Mouse (Mus musculus): ENCODE measurements around the gene Umad1. TPM values are rescaled to one million over a fixed set of nuclear protein-coding genes. Genes with fewer than 3 reads are reported as not detected.
"Not testable (repeated sequence)": the region's sequence is repeated elsewhere in the genome, so short reads cannot be mapped to it uniquely, and the experiment has no call there.

Gene Umad1
- polyA plus RNA-seq, 1 experiment from 2014 or later, result 15.0 TPM

DNA sequence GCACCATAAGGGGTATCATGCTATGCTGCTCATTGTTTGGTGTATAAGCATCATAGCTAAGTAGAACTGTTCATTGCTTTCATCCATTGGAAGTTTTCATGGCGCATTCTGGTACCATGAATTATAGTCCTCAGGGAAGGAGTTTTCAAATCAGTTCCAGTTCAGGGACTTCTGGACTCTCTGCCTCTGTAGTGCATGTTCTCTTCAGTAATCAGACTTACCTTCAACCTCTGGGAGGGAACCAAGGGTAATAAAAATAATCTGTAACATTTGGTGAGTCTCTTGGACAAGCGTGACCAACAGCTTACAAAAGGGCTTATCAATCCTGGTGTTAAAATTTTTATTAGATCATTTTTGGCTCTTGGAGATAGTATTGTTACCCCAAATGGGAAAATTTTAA lies 60.5 kb downstream of the Umad1 start:
- Histone ChIP-seq H3K27me3 (no peaks in the 10 kb centered on the region), H3K9ac (no peak overlapping the region), H3K4me2 (no peak overlapping the region), H3K36me3 (no peaks in the 10 kb centered on the region), H3K27ac (no peak overlapping the region), H3K4me1 (no peaks in the 10 kb centered on the region), H3K4me3 (no peak overlapping the region), H3K9me3 (no peaks in the 10 kb centered on the region; the same call in 1 of the 2 replicates)
- no peak for ATAC-seq (ENCODE audit: insufficient number of reproducible peaks, insufficient read depth, low FRiP score, low TSS enrichment, low read depth)
- 92% methylated on average over 2 of the region's 2 CpGs for WGBS

DNA sequence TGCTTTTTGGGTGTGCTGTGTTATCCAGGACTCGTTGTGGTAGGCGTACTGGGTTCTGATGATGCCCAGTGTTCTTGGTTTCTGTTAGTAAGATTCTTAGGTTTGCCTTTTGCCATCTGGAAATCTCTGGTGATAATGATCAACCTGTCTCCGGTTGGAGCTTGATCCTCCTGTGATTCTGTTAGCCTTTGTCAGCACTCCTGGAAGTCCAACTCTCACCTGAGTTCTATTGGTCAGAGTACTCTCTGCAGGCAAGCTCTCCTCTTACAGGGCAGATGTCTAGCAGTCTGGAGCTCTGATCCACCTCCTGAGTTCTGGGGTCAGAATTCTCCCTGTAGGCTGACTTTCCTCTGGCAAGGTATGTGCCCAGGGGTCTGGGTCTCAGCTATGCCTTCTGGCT lies 72.4 kb downstream of the Umad1 start:
- not testable (repeated sequence) for H3K36me3 ChIP-seq; H3K9ac ChIP-seq; H3K4me2 ChIP-seq; H3K9me3 ChIP-seq; H3K27ac ChIP-seq; H3K27me3 ChIP-seq; H3K4me3 ChIP-seq; ATAC-seq (ENCODE audit: insufficient number of reproducible peaks, insufficient read depth, low FRiP score, low TSS enrichment, low read depth); H3K4me1 ChIP-seq
- 92% methylated on average over 3 of the region's 3 CpGs for WGBS

DNA sequence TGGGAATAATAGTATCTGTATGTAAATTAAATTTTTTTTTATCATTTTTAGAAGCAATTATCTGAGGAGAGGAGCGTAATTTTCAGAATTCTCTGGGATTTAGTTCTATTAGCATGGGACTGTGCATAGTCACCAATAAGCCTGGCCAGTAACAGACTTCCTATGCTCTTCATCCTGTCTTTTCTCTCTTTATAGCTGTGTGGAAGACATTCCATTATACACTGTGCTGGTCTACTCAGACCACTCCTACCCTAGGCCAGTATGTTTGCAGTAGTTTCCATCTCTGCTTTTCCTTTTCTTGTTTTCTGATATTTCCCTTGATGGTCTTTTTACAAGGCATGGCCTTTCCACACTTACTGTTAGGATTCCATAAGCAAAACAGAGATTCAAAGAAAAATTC lies 74.3 kb downstream of the Umad1 start:
- no peak overlapping the region for H3K4me2 ChIP-seq
- no peak for ATAC-seq (ENCODE audit: insufficient number of reproducible peaks, insufficient read depth, low FRiP score, low TSS enrichment, low read depth)
- H3K4me3 ChIP-seq, result no peak overlapping the region
- no peak overlapping the region for H3K27ac ChIP-seq
- 96% methylated on average over 1 of the region's 1 CpGs for WGBS
- H3K9me3 ChIP-seq, result no peaks in the 10 kb centered on the region
- H3K36me3 ChIP-seq, result no peaks in the 10 kb centered on the region
- H3K27me3 ChIP-seq, result no peaks in the 10 kb centered on the region
- H3K4me1 ChIP-seq, result no peaks in the 10 kb centered on the region
- H3K9ac ChIP-seq, result no peak overlapping the region

DNA sequence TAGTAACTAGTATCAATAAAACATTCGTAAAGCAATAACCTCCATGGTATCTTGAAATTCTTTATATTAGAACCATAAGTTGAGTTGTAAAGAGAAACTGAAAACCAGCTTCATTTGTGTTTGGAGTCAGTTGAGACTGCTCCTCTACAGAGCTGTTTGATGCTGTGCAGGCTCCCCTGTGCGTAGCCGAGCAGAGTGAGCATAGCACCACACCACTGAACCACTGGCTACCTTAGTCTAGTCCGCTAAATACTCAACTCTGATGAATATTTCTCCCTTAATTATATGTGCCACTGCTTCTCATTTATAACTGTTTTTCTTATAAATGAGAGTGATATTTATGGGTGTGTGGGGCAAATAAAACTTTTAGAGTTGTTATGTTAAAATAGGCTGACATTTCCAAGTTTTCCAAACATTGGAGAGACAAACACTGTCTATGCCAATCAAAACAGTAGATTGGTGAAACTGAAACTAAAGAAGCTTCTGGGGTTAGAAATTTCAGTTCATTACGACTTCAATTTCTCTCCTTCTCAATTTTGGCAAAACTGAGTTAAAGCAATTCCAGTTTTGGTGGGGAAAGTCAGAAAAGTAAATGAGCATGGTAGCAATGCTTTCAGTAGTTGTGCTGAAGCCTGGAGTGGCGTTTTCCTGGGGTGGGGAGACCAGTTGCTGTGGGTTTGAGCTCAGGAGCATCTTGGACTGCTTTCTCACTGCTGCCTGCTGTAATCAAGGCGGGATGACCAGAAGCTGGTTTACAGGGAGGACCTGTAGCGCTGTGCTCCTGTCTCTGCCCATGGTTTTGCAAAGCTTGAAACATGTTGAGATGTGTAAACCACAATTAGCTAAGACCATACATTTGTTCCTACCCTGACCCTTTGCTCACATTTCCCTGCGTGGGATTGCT lies 77.7 kb downstream of the Umad1 start:
- WGBS, result 79% methylated on average over 9 of the region's 9 CpGs
- Histone ChIP-seq H3K27ac (no peak overlapping the region), H3K4me2 (no peak overlapping the region), H3K4me1 (no peaks in the 10 kb centered on the region), H3K27me3 (no peaks in the 10 kb centered on the region), H3K36me3 (no peaks in the 10 kb centered on the region), H3K9ac (no peak overlapping the region), H3K9me3 (no peaks in the 10 kb centered on the region), H3K4me3 (no peak overlapping the region)
- no peak for ATAC-seq (ENCODE audit: insufficient number of reproducible peaks, insufficient read depth, low FRiP score, low TSS enrichment, low read depth)

DNA sequence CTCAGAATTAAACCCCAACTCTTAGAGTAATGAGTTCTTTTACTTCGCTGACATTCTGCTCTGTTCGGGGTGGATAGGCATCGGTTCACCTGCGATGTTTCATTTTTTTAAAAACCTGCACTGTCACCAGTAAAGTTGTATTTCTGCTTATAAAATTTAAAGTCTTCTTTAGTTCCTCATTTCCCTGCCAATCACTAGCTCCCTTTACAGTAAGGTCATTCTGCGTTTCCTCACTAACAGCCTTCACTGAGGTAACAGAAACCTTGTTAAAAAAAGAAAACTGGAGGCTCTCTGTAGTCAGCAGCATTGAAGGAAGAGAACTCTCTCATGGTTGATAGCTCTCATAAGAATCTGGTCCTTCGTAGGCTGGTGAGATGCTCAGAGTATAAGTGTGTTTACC lies 80.4 kb downstream of the Umad1 start:
- Histone ChIP-seq H3K9me3 (no peaks in the 10 kb centered on the region), H3K36me3 (no peaks in the 10 kb centered on the region), H3K27ac (no peak overlapping the region), H3K4me2 (no peak overlapping the region), H3K4me1 (no peaks in the 10 kb centered on the region), H3K4me3 (no peak overlapping the region), H3K9ac (no peak overlapping the region), H3K27me3 (no peaks in the 10 kb centered on the region)
- no peak for ATAC-seq (ENCODE audit: insufficient number of reproducible peaks, insufficient read depth, low FRiP score, low TSS enrichment, low read depth)
- WGBS, result 91% methylated on average over 6 of the region's 6 CpGs

DNA sequence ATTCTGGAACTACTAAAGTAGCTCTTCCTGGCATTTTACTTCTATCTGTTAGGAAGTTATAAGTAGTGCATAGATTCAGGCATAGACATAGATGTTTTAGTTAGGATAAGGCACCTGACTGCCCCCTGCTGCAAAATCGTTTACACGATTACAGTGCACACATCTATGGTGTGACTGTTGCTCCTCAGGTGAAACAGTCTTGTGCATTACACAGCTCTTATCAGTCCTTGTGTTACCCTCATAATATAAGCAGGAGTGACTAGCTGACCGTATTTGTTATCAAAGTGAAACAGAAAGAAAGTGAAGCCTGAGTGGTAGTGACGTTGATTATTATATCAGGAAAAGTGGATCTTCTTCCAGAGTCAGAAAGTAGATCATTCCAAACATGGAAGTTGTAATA lies 84.2 kb downstream of the Umad1 start:
- no peak for ATAC-seq (ENCODE audit: insufficient number of reproducible peaks, insufficient read depth, low FRiP score, low TSS enrichment, low read depth)
- no peaks in the 10 kb centered on the region for H3K4me1 ChIP-seq
- 91% methylated on average over 4 of the region's 4 CpGs for WGBS

DNA sequence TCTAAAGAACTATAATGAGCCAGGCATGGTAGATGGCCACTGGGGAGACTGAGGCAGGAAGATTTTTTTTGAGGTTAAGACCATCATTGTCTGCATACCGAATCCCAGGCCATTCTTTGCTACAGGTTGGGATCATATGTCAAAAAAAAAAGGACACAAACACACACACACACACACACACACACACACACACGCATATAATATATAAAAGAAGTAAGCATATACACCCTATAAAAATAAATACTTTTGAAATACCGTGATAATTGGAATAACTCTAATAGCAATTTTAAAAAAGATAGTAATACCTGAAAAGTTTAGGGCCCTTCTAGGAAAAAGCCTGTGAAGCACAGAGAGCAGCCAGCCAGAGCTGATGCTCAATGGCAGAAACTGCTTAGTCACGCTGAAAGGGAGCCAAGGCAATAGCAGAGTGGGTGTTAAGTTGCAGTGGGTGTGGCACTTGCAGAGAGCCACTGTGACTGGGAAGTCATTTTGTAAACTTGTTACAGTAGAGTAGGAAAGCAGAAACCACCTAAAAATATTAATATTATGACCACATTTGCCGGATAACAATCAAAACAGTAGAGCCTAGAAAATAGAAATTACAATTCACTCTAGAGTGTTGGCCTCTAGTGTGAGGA lies 86.2 kb downstream of the Umad1 start:
- no peak overlapping the region for H3K9ac ChIP-seq
- H3K27me3 ChIP-seq, result no peaks in the 10 kb centered on the region
- no peak for ATAC-seq (ENCODE audit: insufficient number of reproducible peaks, insufficient read depth, low FRiP score, low TSS enrichment, low read depth)
- peaks cover 10% of the 10 kb centered on the region for H3K4me1 ChIP-seq
- H3K4me3 ChIP-seq, result no peak overlapping the region
- no peaks in the 10 kb centered on the region for H3K36me3 ChIP-seq
- no peak overlapping the region for H3K27ac ChIP-seq
- 65% methylated on average over 5 of the region's 5 CpGs for WGBS
- H3K9me3 ChIP-seq, result no peaks in the 10 kb centered on the region
- no peak overlapping the region for H3K4me2 ChIP-seq

More for the DNA sequence above, 84.2 kb downstream of the Umad1 start:
- no peak overlapping the region for H3K4me2 ChIP-seq
- H3K4me3 ChIP-seq, result no peak overlapping the region
- no peaks in the 10 kb centered on the region for H3K36me3 ChIP-seq
- H3K27me3 ChIP-seq, result no peaks in the 10 kb centered on the region
- no peaks in the 10 kb centered on the region for H3K9me3 ChIP-seq
- no peak overlapping the region for H3K9ac ChIP-seq
- no peak overlapping the region for H3K27ac ChIP-seq

DNA sequence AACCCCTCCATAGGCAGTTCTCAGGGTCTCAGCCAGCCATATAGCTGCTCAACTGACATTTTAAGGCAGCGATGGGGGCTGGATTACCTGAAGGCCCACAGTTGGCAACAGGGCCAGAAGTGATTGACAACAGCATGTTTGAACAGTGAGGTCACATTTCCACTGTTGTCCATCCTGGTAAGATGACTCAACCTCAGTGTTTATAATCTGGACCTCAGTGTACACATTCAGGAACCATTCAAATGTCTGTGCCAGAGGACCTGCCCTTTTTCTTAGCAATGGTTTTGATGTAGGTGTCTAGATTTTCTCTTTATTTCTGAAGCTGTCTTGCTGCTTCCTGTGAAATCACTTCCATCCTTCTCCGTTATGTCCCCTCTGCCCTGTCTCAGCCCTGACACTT lies 88.1 kb downstream of the Umad1 start:
- Histone ChIP-seq H3K27ac (no peak overlapping the region), H3K36me3 (no peaks in the 10 kb centered on the region), H3K4me3 (no peak overlapping the region), H3K9me3 (no peaks in the 10 kb centered on the region), H3K4me2 (no peak overlapping the region), H3K4me1 (peaks cover 12% of the 10 kb centered on the region), H3K27me3 (no peaks in the 10 kb centered on the region), H3K9ac (no peak overlapping the region)
- no peak for ATAC-seq (ENCODE audit: insufficient number of reproducible peaks, insufficient read depth, low FRiP score, low TSS enrichment, low read depth)
- WGBS, result 83% methylated on average over 2 of the region's 2 CpGs

DNA sequence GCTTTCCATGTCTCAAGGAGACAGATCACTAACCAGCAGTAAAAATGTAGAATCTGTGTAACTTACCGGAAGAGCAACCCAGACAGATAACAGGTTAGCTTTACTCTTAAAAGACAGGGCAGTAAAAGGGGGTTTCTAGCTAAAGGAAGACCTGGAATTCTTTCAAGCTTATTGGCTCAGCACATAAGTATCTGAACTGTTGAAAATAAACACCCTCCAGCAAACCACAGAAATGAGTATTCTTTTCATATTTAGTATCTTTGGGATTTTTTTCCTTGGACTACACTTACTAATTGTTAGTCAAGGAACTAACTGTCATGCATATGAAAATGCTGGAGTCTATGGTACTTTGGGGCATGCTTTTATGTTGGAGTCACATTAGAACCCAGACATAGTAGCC lies 89.3 kb downstream of the Umad1 start:
- peaks cover 21% of the 10 kb centered on the region for H3K4me1 ChIP-seq
- WGBS, result 84% methylated on average over 1 of the region's 1 CpGs
- H3K36me3 ChIP-seq, result no peaks in the 10 kb centered on the region
- H3K9me3 ChIP-seq, result no peaks in the 10 kb centered on the region
- no peak overlapping the region for H3K4me3 ChIP-seq
- no peak for ATAC-seq (ENCODE audit: insufficient number of reproducible peaks, insufficient read depth, low FRiP score, low TSS enrichment, low read depth)
- no peak overlapping the region for H3K27ac ChIP-seq
- no peak overlapping the region for H3K4me2 ChIP-seq
- no peak overlapping the region for H3K9ac ChIP-seq
- no peaks in the 10 kb centered on the region for H3K27me3 ChIP-seq

DNA sequence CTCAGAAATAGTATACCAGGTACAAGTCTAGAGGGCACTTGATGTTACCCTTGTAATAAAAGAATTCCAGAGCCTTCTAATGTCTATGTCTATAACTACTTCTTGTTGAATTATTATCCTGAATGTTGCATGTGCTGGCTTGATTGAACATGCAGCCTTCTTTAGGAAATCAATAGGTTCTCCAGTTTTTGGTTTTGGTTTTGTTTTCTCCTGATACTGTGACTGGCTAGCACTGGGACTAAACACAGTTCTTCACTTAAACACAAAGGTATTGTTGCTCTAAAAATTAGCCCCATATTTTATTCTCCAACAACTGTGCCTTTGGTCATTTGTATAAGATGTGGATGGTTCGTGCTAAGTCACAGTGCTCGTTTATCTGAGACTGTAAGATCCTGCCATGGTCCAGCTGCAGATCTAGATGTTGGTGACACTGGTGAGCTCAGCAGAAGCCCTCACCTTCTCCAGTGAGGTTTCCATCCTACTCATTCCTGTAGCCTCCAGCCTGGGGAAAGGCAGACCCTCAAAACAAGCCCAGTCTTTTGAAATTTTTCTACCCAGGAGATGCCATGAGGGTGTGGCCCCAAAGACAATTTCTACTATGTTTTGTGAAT lies 90.1 kb downstream of the Umad1 start:
- Histone ChIP-seq H3K36me3 (no peaks in the 10 kb centered on the region), H3K4me3 (no peak overlapping the region), H3K27ac (no peak overlapping the region; the same call in 1 of the 2 replicates), H3K4me1 (peaks cover 29% of the 10 kb centered on the region), H3K9ac (no peak overlapping the region), H3K9me3 (no peaks in the 10 kb centered on the region), H3K27me3 (no peaks in the 10 kb centered on the region), H3K4me2 (no peak overlapping the region)
- WGBS, result 72% methylated on average over 2 of the region's 2 CpGs
- ATAC-seq (ENCODE audit: insufficient number of reproducible peaks, insufficient read depth, low FRiP score, low TSS enrichment, low read depth), result no peak

DNA sequence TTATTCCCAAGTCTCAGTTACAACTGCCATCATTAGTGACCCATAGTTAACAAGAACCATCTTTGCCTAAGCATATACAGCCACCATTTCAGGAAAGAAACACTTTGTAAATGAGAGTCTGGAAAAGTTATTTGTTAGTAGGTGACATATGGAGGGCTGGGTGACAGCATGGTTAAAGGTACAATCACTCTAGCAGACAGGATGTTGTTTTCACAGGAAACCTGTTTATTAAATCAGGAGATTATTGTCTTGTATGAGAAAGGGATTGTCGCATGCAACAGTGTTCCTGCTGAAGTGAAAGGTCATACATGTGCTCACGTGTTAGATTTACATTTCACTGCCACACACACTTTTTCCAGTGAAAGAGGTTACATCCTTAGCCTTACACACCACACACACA lies 92.4 kb downstream of the Umad1 start:
- 89% methylated on average over 2 of the region's 2 CpGs for WGBS
- no peak for ATAC-seq (ENCODE audit: insufficient number of reproducible peaks, insufficient read depth, low FRiP score, low TSS enrichment, low read depth)
- Histone ChIP-seq H3K36me3 (no peaks in the 10 kb centered on the region), H3K9me3 (no peaks in the 10 kb centered on the region), H3K27ac (no peak overlapping the region), H3K4me2 (no peak overlapping the region), H3K27me3 (no peaks in the 10 kb centered on the region), H3K4me3 (no peak overlapping the region), H3K4me1 (peaks cover 32% of the 10 kb centered on the region), H3K9ac (no peak overlapping the region)

All from embryonic facial prominence, embryonic 13.5 days (tissue).